Mouse (Mus musculus) retina, postnatal 1 day (tissue): ENCODE results near the gene B4galt2.
A peak's percentile ranks its signal among the peaks of the same experiment; 100 is the strongest.

Source experiments
- DNase-seq: peaks from one replicate; pipeline ENCODE4 v3.0.0-alpha.2; 2012

Gene B4galt2

GRCm38 (mm10) chr4:117904761-117905160 lies 21.5 kb upstream of the B4galt2 start:
- no peak for DNase-seq

- DNase-seq = no peak
Observed at GRCm38 (mm10) chr4:117904094-117904493, 20.8 kb upstream of the B4galt2 start.

- DNase-seq = no peak
Observed at GRCm38 (mm10) chr4:117898111-117898510, 14.8 kb upstream of the B4galt2 start.

- DNase-seq = no peak
Observed at GRCm38 (mm10) chr4:117896031-117896430, 12.7 kb upstream of the B4galt2 start.

- DNase-seq = no peak
Observed at GRCm38 (mm10) chr4:117895339-117895738, 12.1 kb upstream of the B4galt2 start.

GRCm38 (mm10) chr4:117894601-117895000 lies 11.3 kb upstream of the B4galt2 start:
- no peak for DNase-seq

GRCm38 (mm10) chr4:117893376-117893775 lies 10.1 kb upstream of the B4galt2 start:
- DNase-seq = peak; percentile 32

- DNase-seq = peak; percentile 96
Observed at GRCm38 (mm10) chr4:117891738-117892161, 8.5 kb upstream of the B4galt2 start, which contains the start of gene Dph2. Gene Dph2 (minus strand): TSS chr4:117892032.

GRCm38 (mm10) chr4:117890750-117891149 lies 7.5 kb upstream of the B4galt2 start:
- no peak for DNase-seq

GRCm38 (mm10) chr4:117890031-117890430 lies 6.7 kb upstream of the B4galt2 start:
- no peak for DNase-seq

GRCm38 (mm10) chr4:117889471-117889870 lies 6.2 kb upstream of the B4galt2 start:
- no peak for DNase-seq

- DNase-seq = no peak
Observed at GRCm38 (mm10) chr4:117887920-117888319, 4.6 kb upstream of the B4galt2 start.

- DNase-seq = peak; percentile 92
Observed at GRCm38 (mm10) chr4:117887133-117887532, 3.8 kb upstream of the B4galt2 start, which contains the start of gene Atp6v0b. Gene Atp6v0b (minus strand): TSS chr4:117887333.

GRCm38 (mm10) chr4:117886644-117887043 lies 3.4 kb upstream of the B4galt2 start:
- no peak for DNase-seq

GRCm38 (mm10) chr4:117885994-117886393 lies 2.7 kb upstream of the B4galt2 start:
- no peak for DNase-seq

GRCm38 (mm10) chr4:117885093-117885492 lies 1.8 kb upstream of the B4galt2 start:
- no peak for DNase-seq

- no peak for DNase-seq
Observed at GRCm38 (mm10) chr4:117884146-117884545, 859 bp upstream of the B4galt2 start.

GRCm38 (mm10) chr4:117878703-117879102 lies 4.6 kb downstream of the B4galt2 start:
- no peak for DNase-seq

GRCm38 (mm10) chr4:117878301-117878700 lies 5.0 kb downstream of the B4galt2 start:
- DNase-seq = no peak

- no peak for DNase-seq
Observed at GRCm38 (mm10) chr4:117873615-117874014, 9.7 kb downstream of the B4galt2 start.

- peak; percentile 56 for DNase-seq
Observed at GRCm38 (mm10) chr4:117872471-117872886, 10.8 kb downstream of the B4galt2 start, which contains the start of gene Ccdc24. Gene Ccdc24 (minus strand): TSS chr4:117872557.

GRCm38 (mm10) chr4:117871787-117872186 lies 11.5 kb downstream of the B4galt2 start:
- no peak for DNase-seq

GRCm38 (mm10) chr4:117870437-117870836 lies 12.8 kb downstream of the B4galt2 start:
- no peak for DNase-seq

- no peak for DNase-seq
Observed at GRCm38 (mm10) chr4:117869317-117869716, 14.0 kb downstream of the B4galt2 start.

- DNase-seq = peak; percentile 74
Observed at GRCm38 (mm10) chr4:117867823-117868222, 15.5 kb downstream of the B4galt2 start.
